Mouse (Mus musculus) brain, embryonic 14.5 days (tissue): ENCODE data around the gene Slc38a4.

Source experiments
- CTCF ChIP-seq: fragments of 200-500 bp; IDR thresholded peaks from 2 replicates; pipeline ENCODE4 v1.5.1; 2012; ENCODE audit warnings: inconsistent platforms, mild to moderate bottlenecking, moderate library complexity, borderline replicate concordance; ENCODE audit not compliant: insufficient read depth, insufficient read length; ENCODE audit errors: extremely low read depth
- POLR2A ChIP-seq: fragments of 200-500 bp; IDR thresholded peaks from 2 replicates; pipeline ENCODE4 v1.6.1; 2012; ENCODE audit warnings: mild to moderate bottlenecking, inconsistent platforms, borderline replicate concordance; ENCODE audit not compliant: poor library complexity, insufficient read depth, insufficient read length, severe bottlenecking; ENCODE audit errors: extremely low read depth

DNA sequence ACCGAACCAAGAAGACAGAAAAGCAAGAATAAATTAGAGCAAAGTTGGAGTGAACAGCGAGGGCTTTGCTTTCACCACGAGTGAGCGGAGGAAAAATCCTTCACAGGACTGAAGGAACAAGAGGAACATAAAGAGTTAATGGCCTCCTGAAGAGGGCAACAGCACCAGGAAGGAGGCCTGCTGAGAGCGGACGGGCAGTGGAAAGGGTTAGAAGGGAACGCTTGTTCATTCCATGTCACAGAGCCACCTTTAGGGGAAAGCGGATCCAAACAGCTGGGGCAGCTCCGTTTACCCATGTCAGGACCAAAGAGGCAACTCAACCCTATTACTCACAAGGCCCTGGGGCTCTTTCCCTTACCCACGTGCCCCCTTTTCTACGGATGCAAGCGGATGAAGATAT is 54.3 kb downstream of the Slc38a4 start:
- TF ChIP-seq CTCF (no peak), POLR2A (no peak)
